Mouse (Mus musculus) neural tube, embryonic 15.5 days (tissue): ENCODE measurements around the gene Fgfr2. TPM values are rescaled to one million over a fixed set of nuclear protein-coding genes. Genes with fewer than 3 reads are reported as not detected.
A peak's percentile ranks its signal among the peaks of the same experiment; 100 is the strongest.

Source experiments
- ATAC-seq: fragments of 200-750 bp; cut with Nextera tagmentation; 2 replicates; pipeline ENCODE4 v1.8.0; 2017; ENCODE audit warnings: mild to moderate bottlenecking, moderate TSS enrichment, moderate library complexity; ENCODE audit not compliant: low FRiP score
- H3K27ac ChIP-seq: fragments of 300-500 bp; sonication (generic); replicated peaks from 2 replicates; pipeline ENCODE4 v1.5.1; 2015; ENCODE audit warnings: mild to moderate bottlenecking, inconsistent platforms
- H3K27me3 ChIP-seq: fragments of 300-500 bp; sonication (generic); replicated peaks from 2 replicates; pipeline ENCODE4 v1.6.1; 2015; ENCODE audit warnings: inconsistent platforms
- H3K36me3 ChIP-seq: fragments of 300-500 bp; sonication (generic); 2 replicates; pipeline ENCODE4 v1.6.1; 2015; ENCODE audit warnings: inconsistent platforms
- H3K4me1 ChIP-seq: fragments of 300-500 bp; sonication (generic); 2 replicates; pipeline ENCODE4 v1.6.1; 2015; ENCODE audit warnings: inconsistent platforms
- H3K4me2 ChIP-seq: fragments of 300-500 bp; sonication (generic); 2 replicates; pipeline ENCODE4 v1.6.1; 2015; ENCODE audit warnings: inconsistent platforms, mild to moderate bottlenecking, moderate library complexity
- H3K4me3 ChIP-seq: fragments of 300-500 bp; sonication (generic); replicated peaks from 2 replicates; pipeline ENCODE4 v1.5.1; 2015; ENCODE audit warnings: mild to moderate bottlenecking, inconsistent platforms
- H3K9ac ChIP-seq: fragments of 300-500 bp; sonication (generic); replicated peaks from 2 replicates; pipeline ENCODE4 v1.6.1; 2015; ENCODE audit warnings: mild to moderate bottlenecking, inconsistent platforms
- H3K9me3 ChIP-seq: fragments of 300-500 bp; sonication (generic); replicated peaks from 2 replicates; pipeline ENCODE4 v1.6.1; 2016; ENCODE audit warnings: inconsistent platforms
- WGBS: fragments of 180-500 bp; shearing (Covaris S2); methylation state at CpG from one replicate; pipeline ENCODE4 v1.1.7; 2015; ENCODE audit warnings: mixed read lengths; 5-methylcytosine and 5-hydroxymethylcytosine counted together
- polyA plus RNA-seq: library from polyadenylated mRNA; unstranded; fragments of >200 nt; fragmentation: Nextera tagmentation; extraction: Ambion mirVana; gene quantifications from 2 replicates; pipeline ENCODE4 v1.2.1, GENCODE M21; 2015

Fgfr2 gene
- polyA plus RNA-seq, 1 experiment from 2014 or later = 21.2 TPM

DNA sequence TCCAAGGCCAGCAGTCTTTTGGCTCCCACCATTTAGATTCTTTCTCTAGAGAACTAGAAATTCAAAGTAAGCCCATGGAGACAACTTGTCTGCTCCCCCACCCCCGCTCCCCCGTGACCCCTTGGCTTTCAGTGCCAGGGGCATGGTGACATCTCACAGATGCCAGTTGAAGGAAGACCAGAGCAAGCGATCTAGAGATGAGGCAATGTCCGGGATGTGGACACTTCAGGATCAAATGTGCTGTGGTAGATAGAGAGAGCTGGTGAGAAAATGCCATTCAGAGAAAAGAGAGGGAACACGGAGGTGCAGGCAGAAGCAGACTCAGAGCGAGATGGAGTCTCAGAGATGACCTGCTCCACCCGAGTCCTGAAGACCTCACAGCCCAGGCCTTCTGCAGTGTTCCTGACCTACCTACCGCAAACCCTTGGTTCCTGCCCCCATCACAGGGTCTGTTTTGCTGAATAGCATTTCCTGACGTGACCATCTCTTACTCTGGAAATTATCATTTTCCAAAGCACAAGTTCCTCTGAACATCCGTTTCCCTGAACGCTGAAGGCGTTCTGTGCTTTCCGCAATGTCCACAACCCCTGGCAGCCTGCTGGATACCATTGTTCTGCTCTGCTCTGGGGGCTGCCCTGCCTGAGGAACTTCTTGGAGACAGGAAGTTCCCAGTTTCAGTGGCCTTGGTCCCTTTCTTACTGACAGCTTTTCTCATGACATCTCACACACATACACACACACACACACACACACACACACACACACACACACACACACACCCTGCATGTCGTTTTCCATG, 783.9 kb downstream of the Fgfr2 start:
- Histone ChIP-seq H3K27me3 (no peaks in the 10 kb centered on the region), H3K4me2 (no peak overlapping the region), H3K9ac (no peak overlapping the region), H3K4me1 (peaks cover 22% of the 10 kb centered on the region), H3K4me3 (no peak overlapping the region), H3K27ac (no peak overlapping the region; the same call in 1 of the 2 replicates), H3K36me3 (no peaks in the 10 kb centered on the region), H3K9me3 (no peaks in the 10 kb centered on the region)
- 88% methylated on average over 14 of the region's 14 CpGs for WGBS
- ATAC-seq = no peak

DNA sequence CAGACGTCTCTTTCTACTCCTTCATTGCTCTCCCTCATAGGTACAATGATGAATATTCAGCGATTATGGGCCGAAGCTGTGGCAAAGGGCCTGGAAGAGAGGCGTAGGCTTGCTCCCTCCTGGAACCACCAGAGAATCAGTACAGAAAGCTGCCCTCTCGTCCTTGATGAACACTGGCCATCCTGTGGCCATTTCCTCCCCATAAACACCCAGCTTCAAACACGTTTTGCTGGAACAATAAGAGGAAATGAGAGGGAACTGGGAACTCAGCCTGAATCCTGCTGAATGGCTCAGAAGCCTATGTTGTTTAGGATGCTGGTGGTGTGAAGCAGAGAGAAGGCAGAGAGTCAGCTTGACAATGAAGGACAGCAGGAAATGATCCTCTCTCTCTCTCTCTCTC, 784.8 kb downstream of the Fgfr2 start:
- no peaks in the 10 kb centered on the region for H3K27me3 ChIP-seq
- no peak for ATAC-seq
- H3K4me3 ChIP-seq = no peak overlapping the region
- peaks cover 22% of the 10 kb centered on the region for H3K4me1 ChIP-seq
- no peak overlapping the region for H3K9ac ChIP-seq
- no peak overlapping the region for H3K4me2 ChIP-seq
- H3K27ac ChIP-seq = peak overlapping the region; percentile 37; the same call in 1 of the 2 replicates
- no peaks in the 10 kb centered on the region for H3K36me3 ChIP-seq
- WGBS = 58% methylated on average over 6 of the region's 6 CpGs
- H3K9me3 ChIP-seq = no peaks in the 10 kb centered on the region

DNA sequence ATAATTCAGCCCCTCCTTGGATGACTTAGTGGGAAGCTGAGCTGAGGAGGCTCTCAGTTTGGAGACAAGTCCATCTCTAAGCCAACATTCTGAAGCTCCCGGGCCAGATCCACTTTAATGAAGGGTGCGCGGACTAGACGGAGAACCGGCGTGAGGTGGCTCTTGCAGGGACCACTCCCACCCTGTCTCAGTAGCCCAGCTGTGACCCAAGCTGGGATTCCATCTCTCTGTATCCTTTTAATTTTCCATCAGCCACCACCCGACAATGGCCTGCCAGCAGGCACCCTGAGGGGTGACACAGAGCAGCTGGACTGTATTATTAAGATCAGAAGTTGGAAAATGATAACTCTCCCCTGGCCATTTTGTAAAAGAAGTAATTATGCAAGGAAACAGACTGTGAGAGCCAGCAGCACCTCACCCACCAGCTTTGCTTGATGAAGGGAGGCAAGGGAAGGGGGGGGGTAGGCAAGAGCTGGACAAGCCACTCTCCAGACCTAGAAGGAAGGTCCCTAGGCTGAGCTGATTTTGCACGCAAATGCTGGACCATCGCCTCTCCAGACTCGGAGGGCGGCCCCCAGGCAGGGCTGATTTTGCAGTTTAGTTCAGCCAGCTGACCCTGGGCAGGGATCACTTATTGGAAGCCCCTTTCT, 785.8 kb downstream of the Fgfr2 start:
- peaks cover 23% of the 10 kb centered on the region for H3K4me1 ChIP-seq

DNA sequence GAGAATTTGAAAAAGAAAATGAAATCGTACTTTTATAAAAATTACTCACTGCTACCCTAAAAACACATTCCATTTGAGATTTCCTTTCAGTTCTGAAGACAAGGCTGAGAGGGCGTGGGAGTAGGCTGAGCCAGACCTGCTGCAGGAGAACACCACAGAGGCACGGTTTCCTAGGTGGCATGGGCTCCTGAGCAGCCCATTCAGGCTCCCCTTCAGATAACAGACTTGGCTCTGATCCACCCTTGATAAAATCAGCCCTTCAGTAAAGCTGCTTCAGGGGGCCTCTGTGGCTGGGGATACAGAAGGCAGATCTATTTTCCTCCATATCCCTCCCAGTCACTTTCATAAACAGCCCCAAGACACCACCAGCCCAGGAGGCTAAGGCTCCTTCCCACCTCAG, 786.4 kb downstream of the Fgfr2 start:
- WGBS = 54% methylated on average over 3 of the region's 3 CpGs
- Histone ChIP-seq H3K9me3 (no peaks in the 10 kb centered on the region), H3K27me3 (no peaks in the 10 kb centered on the region), H3K9ac (no peak overlapping the region; the same call in 1 of the 2 replicates), H3K4me3 (no peak overlapping the region), H3K36me3 (no peaks in the 10 kb centered on the region), H3K4me2 (no peak overlapping the region), H3K4me1 (peaks cover 29% of the 10 kb centered on the region), H3K27ac (no peak overlapping the region)
- ATAC-seq = no peak

More for the DNA sequence above, 785.8 kb downstream of the Fgfr2 start:
- WGBS = 67% methylated on average over 11 of the region's 11 CpGs
- H3K4me2 ChIP-seq = no peak overlapping the region
- no peaks in the 10 kb centered on the region for H3K36me3 ChIP-seq
- no peak for ATAC-seq
- no peaks in the 10 kb centered on the region for H3K27me3 ChIP-seq
- no peak overlapping the region for H3K4me3 ChIP-seq
- no peak overlapping the region for H3K9ac ChIP-seq
- H3K27ac ChIP-seq = peak overlapping the region; percentile 37; the same call in 1 of the 2 replicates
- H3K9me3 ChIP-seq = no peaks in the 10 kb centered on the region

DNA sequence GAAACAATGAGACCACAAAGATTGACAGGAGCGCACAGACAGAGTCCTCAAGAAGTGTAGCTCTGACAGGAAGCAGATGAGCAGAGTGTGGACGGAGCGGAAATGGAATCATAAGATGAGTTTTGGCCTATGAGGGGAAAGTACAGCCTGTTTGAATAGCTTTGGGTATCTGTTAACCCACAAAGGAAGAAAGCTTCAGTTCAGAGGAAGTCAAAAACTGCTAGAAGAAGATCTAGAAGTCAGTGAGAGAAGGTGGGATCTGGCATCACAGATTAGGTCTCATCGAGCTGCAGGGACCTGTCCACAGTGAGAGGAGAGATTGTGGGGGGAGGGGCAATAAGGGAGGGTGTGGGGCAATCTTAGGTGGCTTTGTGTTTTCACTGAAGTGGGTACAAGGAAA, 787.8 kb downstream of the Fgfr2 start:
- peaks cover 30% of the 10 kb centered on the region for H3K4me1 ChIP-seq

DNA sequence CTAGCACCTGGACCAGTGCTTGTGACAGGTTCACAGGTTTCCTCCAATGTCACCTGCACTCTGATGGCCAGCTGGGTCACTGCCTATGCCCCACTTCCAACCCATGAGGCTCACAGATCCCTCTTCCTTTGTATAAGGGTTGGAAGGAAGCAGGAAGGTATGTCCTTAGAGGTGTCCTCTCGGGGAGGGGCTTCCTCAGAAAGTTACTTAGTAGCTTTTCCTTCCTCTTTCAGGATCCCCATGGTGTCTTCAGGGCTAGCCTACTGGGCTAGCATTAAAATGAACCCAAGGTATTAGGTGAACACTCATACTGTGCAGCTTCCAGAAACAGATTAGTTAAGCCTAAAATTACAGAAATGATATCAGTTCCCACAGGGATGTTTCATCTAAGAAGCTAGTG, 790.1 kb downstream of the Fgfr2 start:
- Histone ChIP-seq H3K36me3 (no peaks in the 10 kb centered on the region), H3K9me3 (no peaks in the 10 kb centered on the region), H3K4me1 (peaks cover 26% of the 10 kb centered on the region), H3K27me3 (no peaks in the 10 kb centered on the region), H3K27ac (no peak overlapping the region), H3K4me3 (no peak overlapping the region), H3K9ac (no peak overlapping the region), H3K4me2 (no peak overlapping the region)
- WGBS = 88% methylated on average over 1 of the region's 1 CpGs
- no peak for ATAC-seq

More for the DNA sequence above, 787.8 kb downstream of the Fgfr2 start:
- Histone ChIP-seq H3K9ac (no peak overlapping the region), H3K4me2 (no peak overlapping the region), H3K27me3 (no peaks in the 10 kb centered on the region), H3K36me3 (no peaks in the 10 kb centered on the region), H3K9me3 (no peaks in the 10 kb centered on the region), H3K4me3 (no peak overlapping the region), H3K27ac (no peak overlapping the region)
- WGBS = 93% methylated on average over 4 of the region's 4 CpGs
- ATAC-seq = no peak

DNA sequence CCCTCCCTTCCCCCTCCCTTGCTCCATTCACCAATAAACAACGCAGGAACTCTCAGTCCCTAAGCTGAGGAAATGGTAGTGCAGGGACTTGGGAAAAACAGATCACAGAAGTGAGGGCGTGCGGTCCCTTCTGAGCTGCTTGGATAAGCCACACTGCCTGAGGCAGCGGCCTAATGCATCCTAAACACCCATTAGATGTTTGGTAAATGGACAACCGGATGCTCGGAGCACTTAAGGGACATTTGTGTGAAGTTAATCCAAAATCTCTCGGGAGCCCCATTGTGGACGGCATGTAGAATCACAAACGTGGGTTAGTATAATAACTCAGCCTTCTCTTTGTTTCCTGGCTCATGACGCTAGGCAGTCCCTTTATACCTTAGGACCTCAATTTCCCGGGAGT, 791.0 kb downstream of the Fgfr2 start:
- no peaks in the 10 kb centered on the region for H3K36me3 ChIP-seq
- no peaks in the 10 kb centered on the region for H3K27me3 ChIP-seq
- ATAC-seq = no peak; the same call in 1 of the 2 replicates
- H3K4me2 ChIP-seq = no peak overlapping the region
- no peak overlapping the region for H3K27ac ChIP-seq
- H3K9me3 ChIP-seq = no peaks in the 10 kb centered on the region
- H3K9ac ChIP-seq = no peak overlapping the region
- peaks cover 20% of the 10 kb centered on the region for H3K4me1 ChIP-seq
- no peak overlapping the region for H3K4me3 ChIP-seq
- 32% methylated on average over 11 of the region's 11 CpGs for WGBS

DNA sequence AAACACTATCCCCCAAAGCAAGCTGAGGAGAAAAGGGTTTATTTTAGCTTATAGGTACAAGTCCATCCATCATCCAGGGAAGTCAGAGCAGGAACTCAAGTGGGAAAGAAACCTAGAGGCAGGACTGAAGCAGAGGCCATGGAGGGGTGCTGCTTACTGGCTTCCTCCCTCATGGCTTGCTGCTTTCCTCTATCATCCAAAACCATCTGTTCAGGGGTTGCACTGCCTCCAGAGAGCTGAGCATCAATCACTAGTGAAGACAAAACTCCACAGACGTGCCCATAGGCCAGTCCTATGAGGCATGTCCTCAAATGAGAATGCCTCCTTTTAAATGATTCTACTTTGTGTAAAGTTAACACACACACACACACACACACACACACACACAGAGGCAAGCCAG, 793.0 kb downstream of the Fgfr2 start:
- no peak for ATAC-seq
- no peaks in the 10 kb centered on the region for H3K27me3 ChIP-seq
- no peak overlapping the region for H3K4me3 ChIP-seq
- no peak overlapping the region for H3K27ac ChIP-seq
- 30% methylated on average over 1 of the region's 1 CpGs for WGBS
- H3K4me2 ChIP-seq = no peak overlapping the region
- H3K9me3 ChIP-seq = no peaks in the 10 kb centered on the region
- no peaks in the 10 kb centered on the region for H3K36me3 ChIP-seq
- H3K9ac ChIP-seq = no peak overlapping the region
- peaks cover 13% of the 10 kb centered on the region for H3K4me1 ChIP-seq

DNA sequence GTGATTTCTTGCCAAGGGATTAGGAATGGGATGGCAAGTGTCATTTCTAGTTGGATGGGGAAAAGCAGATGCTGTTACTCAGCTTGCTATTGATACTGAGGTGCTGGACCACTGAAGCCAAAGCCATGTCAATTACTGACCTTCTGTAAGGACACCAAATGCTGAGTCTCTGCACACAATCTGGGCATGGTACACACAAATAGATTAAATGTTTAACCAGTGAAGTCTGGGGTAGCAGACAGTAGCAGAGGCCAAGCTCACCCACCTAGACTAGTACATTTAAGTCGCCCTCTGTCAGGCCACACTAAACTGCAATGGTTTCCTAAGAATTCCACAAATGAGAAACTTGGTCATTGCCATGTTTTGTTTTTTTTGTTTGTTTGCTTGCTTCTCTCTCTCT, 794.5 kb downstream of the Fgfr2 start:
- Histone ChIP-seq H3K9me3 (no peaks in the 10 kb centered on the region), H3K27me3 (no peaks in the 10 kb centered on the region), H3K4me2 (no peak overlapping the region), H3K4me3 (no peak overlapping the region), H3K36me3 (no peaks in the 10 kb centered on the region), H3K9ac (no peak overlapping the region), H3K27ac (no peak overlapping the region), H3K4me1 (peaks cover 13% of the 10 kb centered on the region)
- ATAC-seq = no peak
- WGBS = 94% methylated on average over 1 of the region's 1 CpGs

DNA sequence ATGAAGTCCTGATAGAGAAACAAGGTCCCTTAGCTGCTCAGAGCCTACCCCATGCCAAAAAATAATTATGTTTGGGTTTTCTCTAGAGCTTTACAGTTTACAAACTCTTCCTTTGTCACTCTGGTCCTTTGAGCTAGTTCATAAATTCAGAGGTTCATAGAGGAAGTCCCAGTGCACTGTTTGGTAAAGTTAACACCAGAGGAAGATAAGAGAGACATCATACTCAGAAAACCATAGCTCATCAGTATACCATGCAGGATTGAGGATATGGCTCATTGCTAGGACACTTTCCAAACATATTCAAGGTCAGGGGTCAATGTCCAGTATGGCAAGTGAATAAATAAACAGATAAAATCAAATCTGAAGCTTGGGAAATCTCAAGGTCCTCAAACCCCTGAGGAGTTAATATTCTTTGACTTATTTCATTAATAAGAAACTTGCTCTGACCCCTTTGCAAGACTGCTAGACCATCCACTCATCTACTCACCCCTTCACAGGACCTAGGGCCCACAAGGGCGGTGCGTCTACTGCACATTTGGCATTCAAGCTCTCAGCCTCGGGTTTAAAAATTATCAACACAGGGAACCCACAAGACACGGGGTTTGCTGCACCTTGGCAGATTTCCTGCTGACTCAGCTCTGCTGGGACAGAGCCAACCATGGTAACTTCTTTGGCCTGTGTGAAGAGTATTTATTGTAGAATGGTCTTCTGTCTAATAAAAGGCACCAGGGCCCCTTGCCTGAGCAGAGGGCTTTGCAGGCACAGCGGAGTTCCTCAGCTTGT, 797.4 kb downstream of the Fgfr2 start:
- no peak overlapping the region for H3K9ac ChIP-seq
- 60% methylated on average over 5 of the region's 5 CpGs for WGBS
- H3K9me3 ChIP-seq = no peaks in the 10 kb centered on the region
- H3K36me3 ChIP-seq = no peaks in the 10 kb centered on the region
- no peaks in the 10 kb centered on the region for H3K27me3 ChIP-seq
- ATAC-seq = no peak
- no peak overlapping the region for H3K4me2 ChIP-seq
- no peak overlapping the region for H3K27ac ChIP-seq
- H3K4me1 ChIP-seq = 0 out of 2 replicates have a peak, but pooled peaks cover 5% of the 10 kb centered on the region
- no peak overlapping the region for H3K4me3 ChIP-seq

DNA sequence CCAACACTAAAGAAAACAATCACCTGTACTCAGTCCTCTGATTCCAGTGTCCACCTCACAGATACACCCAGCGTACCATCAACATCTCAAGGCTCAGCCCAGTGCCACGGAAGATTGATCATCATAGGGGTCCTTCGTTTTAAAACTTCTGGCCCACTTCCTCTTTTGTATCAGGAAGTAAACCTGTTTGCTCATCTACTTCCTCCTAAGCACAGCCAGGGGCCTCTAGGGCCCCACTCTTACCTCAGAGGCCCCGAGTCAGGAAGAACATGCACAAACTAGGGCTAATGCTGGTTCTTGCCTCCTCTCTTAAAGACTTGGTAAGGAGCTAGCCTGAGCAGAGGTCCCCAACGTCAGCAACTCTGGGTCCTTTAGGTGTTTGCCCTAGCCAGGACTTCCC, 799.7 kb downstream of the Fgfr2 start:
- H3K36me3 ChIP-seq = no peaks in the 10 kb centered on the region
- ATAC-seq = no peak
- H3K9me3 ChIP-seq = no peaks in the 10 kb centered on the region
- H3K9ac ChIP-seq = no peak overlapping the region
- H3K4me2 ChIP-seq = no peak overlapping the region
- H3K27ac ChIP-seq = no peak overlapping the region
- no peaks in the 10 kb centered on the region for H3K27me3 ChIP-seq
- peaks cover 5% of the 10 kb centered on the region for H3K4me1 ChIP-seq
- 84% methylated on average over 5 of the region's 5 CpGs for WGBS
- no peak overlapping the region for H3K4me3 ChIP-seq
